Mouse (Mus musculus) gastrocnemius, postnatal 10 days (tissue): ENCODE data around the gene Mtx1. TPM values are rescaled to one million over a fixed set of nuclear protein-coding genes. Genes with fewer than 3 reads are reported as not detected.
"Not testable (repeated sequence)": the region's sequence is repeated elsewhere in the genome, so short reads cannot be mapped to it uniquely, and the experiment has no call there.

ENCODE experiments used
- DNase-seq: peaks from one replicate; pipeline ENCODE4 v3.0.0; 2021; ENCODE audit warnings: mixed read lengths
- total RNA-seq, 2 experiments: library from RNA; stranded (reverse); gene quantifications; 2 replicates each; pipeline ENCODE4 v1.2.3; 2021

The Mtx1 gene
- total RNA-seq, 2 experiments from 2014 or later = 55.2 to 57.3 TPM

DNA sequence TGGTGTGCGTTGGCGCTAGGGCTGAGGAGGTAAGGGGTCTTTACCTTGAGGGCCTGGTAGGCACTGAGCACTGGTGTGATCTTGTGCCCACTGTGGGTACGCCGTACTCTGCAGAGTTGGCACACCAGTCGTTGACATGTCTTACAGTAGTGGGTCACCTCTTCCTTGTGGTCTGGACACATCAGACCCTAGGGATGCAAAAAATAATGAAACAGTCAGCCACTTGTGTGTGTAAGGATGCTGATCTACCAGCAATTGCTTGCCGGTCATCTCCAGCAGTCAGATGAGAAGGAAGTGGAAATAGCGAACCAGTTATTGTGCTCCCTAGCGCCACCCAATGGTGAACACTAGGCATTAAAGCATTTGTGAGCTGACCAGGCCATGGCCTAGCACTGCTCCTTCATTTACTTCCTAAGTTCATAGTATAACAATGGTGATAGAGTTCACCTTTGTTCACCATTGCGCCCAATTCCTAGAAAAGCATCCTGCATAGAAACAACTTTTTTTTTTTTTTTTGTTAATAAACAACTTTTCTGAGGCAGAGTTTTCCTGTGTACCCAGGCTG, 15.5 kb upstream of the Mtx1 start:
- DNase-seq = peak; percentile 70

GRCm38 (mm10) chr3:89238494-89238893, 11.6 kb upstream of the Mtx1 start:
- no peak for DNase-seq

- DNase-seq = no peak
Observed at GRCm38 (mm10) chr3:89237682-89238081, 10.8 kb upstream of the Mtx1 start.

GRCm38 (mm10) chr3:89236516-89236915, 9.6 kb upstream of the Mtx1 start:
- no peak for DNase-seq

- DNase-seq = no peak
Observed at GRCm38 (mm10) chr3:89233562-89234110, 6.7 kb upstream of the Mtx1 start.

GRCm38 (mm10) chr3:89232614-89233013, 5.7 kb upstream of the Mtx1 start:
- DNase-seq = no peak

DNA sequence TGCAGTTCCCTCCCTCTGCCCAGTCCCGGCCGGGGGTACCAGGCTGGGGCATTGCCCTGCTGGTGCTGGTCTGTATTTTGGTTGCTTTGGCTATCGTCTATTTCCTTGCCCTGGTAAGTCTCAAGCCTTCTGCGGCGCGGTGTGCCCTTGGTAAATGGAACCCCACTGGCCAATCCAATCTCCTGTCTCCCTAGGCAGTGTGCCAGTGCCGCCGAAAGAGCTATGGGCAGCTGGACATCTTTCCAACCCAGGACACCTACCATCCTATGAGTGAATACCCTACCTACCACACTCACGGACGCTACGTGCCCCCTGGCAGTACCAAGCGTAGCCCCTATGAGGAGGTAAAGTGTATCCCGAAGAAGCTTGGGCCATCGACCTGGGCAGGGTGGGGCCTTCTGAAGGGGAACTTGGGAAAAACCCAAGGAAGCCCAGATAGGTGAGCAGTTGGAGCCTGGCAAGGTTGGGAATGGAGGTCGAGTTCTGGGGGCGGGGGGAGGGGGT, 4.9 kb upstream of the Mtx1 start:
- DNase-seq = no peak

DNA sequence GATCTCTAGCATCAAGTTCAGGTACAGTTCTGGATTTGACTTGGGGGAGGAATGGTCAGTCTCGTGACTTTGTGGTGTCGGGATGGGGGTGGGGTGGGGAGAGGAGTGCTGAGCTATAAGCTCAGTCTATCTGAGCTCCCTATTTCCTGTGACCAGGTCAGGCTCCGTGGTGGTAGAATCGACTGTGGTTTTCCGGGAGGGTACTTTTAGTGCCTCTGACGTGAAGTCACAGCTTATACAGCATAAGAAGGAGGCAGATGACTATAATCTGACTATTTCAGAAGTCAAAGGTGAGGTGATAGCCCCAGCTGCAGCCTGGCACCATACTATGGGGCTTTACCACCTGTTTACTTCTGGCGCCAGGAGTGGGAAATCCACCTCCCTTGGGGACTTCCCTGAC, 4.5 kb upstream of the Mtx1 start:
- no peak for DNase-seq

DNA sequence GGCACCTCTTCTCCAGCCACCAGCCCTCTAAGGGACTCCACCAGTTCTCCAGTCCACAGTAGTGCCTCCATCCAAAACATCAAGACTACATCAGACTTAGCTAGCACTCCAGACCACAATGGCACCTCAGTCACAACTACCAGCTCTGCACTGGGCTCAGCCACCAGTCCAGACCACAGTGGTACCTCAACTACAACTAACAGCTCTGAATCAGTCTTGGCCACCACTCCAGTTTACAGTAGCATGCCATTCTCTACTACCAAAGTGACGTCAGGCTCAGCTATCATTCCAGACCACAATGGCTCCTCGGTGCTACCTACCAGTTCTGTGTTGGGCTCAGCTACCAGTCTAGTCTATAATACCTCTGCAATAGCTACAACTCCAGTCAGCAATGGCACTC, 3.7 kb upstream of the Mtx1 start:
- no peak for DNase-seq

GRCm38 (mm10) chr3:89229276-89229675, 2.4 kb upstream of the Mtx1 start:
- no peak for DNase-seq

- DNase-seq = no peak
Observed at GRCm38 (mm10) chr3:89228836-89229235, 1.9 kb upstream of the Mtx1 start, which contains the start of gene Muc1. Muc1 (plus strand) TSS chr3:89229057.

- DNase-seq = peak; percentile 89
Observed at GRCm38 (mm10) chr3:89228180-89228549, 1.3 kb upstream of the Mtx1 start.

DNA sequence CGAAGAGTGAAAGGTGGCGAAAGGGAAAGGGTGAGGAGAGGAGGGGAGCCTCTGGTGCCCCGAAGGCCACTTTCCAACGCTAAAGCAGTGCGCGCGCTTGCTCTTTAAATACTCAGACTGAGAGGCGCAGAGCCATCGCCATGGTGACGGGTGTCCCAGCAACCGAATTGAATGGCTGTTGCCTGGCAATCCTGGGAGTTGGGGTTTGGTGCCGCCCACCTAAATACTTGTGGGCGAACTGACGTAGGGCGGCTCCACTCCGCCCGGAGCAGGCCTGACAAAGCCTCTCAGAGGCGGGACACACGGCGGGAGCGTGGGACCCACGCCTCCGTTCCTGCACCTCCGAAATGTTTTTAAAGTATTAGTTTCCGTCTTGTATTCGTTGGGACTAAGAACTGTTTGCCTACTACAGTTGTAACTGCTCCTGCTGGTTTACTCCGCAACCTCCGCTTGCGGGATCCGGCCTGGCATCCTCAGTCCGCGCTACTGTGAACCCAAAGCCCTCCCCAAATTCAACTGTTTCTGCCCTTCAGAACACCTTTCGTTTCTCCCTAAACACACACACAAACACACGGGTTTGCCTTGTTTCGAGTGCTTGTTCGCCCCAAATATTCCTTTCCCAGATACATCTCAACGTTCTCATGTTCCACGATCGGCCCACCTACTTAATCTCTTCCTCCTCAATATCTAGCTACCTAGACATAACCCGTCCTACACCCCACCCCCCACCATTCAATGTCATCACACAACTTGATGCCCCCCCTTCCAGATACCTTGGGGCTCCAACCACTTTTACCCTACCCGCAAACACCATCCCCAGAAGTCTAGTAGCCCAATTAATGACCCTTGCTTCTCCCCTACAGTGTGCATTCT, 655 bp upstream of the Mtx1 start:
- DNase-seq = peak; percentile 64

DNA sequence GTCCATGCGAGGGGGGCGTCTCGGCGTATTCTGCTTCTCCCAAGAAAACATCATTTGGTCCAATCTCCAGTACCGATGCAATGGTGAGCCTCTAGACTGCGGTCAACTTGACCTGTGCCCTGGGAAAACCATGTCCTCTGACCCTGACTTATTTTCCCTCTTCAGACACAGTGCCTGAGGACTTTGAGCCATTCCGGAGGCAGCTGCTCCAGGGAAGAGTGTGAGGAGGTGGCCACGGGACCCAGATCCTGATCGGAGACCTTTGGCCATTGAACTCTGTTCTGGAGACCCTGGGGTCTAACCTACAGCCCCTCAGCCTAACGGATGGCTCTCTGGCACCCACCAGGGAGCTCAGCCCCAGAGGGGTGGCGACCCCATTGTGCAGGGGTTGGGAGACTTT, 527 bp downstream of the Mtx1 start:
- no peak for DNase-seq

DNA sequence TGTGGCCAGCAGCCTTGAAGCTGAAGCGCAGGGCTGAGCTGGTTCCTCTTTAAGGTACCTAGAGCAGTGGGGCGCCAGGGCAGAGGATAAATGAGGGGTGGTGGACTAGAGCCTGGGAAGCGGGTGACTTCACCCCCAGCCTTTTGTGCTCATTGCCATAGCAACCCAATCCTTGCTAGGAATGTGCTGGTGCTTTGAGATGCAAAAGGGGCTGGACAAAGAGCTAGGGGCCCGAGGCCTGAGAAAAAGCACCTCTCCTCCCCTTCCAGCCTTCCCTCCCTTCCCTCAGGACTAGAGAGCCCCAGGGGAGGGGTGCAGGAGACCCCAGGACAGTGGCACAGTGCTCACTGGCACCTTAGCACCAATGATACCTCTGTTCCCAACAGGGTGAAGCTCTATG, 970 bp downstream of the Mtx1 start:
- no peak for DNase-seq

DNA sequence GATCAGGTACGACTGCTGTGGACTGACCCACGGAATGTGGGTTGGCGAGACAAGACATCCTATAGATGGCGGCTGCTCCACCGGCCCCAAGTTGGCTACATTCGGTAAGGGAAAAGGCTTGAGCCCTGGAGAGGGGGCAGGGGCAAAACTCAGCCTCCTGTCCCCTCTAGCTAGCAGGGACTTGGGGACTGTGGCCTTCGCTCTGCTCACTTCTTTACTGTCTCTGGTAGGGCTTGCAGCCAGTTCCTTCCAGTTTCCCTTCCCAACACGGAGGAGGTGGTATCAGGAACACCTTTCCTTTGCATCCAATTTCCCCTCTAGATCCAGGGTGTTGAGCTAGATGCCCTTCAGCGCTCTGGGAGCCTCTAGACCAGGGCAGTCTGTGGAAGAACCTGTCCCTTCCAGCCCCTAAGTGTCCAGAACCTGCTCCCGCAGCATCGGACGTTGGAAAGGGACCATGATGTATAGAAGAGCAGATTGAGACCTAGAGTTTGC, 1.5 kb downstream of the Mtx1 start:
- DNase-seq = no peak

DNA sequence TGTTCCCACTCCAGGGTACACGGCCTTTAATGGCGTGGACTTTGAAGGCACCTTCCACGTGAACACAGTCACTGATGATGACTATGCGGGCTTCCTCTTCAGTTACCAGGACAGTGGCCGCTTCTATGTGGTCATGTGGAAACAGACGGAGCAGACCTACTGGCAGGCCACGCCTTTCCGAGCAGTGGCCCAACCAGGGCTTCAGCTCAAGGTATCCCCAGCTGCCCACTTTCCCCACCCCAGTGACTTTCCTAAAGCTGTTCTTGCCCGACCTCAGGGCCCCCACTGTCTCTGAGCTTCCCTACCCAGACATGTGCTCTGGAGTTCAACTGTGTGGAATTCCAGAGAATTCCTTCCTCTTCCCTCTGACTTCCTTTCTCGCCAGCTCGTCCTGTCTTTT, 2.1 kb downstream of the Mtx1 start:
- no peak for DNase-seq

GRCm38 (mm10) chr3:89221167-89221566, 5.7 kb downstream of the Mtx1 start:
- no peak for DNase-seq

DNA sequence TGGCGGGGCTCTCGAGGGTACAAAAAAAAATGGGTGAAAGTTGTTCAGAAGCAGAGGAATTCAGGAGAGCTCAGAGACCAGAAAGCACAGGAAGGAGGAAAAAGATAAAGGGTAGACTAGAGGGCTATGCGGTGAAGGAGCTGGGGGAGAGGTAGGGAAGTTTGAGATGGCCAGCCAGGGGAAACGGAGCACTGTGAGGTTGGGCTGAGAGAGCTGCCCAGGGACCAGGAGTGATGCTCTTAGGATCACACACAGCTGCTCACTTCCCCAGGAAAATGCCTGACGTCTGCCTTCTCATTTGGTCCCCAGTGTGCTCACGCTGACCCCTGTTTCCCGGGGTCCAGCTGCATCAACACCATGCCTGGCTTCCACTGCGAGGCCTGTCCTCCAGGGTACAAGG, 7.3 kb downstream of the Mtx1 start:
- no peak for DNase-seq

GRCm38 (mm10) chr3:89218271-89218670, 8.6 kb downstream of the Mtx1 start:
- no peak for DNase-seq

- DNase-seq = not testable (repeated sequence)
Observed at GRCm38 (mm10) chr3:89216407-89216806, 10.5 kb downstream of the Mtx1 start.

- peak; percentile 80 for DNase-seq
Observed at GRCm38 (mm10) chr3:89215853-89216252, 11.0 kb downstream of the Mtx1 start.

DNA sequence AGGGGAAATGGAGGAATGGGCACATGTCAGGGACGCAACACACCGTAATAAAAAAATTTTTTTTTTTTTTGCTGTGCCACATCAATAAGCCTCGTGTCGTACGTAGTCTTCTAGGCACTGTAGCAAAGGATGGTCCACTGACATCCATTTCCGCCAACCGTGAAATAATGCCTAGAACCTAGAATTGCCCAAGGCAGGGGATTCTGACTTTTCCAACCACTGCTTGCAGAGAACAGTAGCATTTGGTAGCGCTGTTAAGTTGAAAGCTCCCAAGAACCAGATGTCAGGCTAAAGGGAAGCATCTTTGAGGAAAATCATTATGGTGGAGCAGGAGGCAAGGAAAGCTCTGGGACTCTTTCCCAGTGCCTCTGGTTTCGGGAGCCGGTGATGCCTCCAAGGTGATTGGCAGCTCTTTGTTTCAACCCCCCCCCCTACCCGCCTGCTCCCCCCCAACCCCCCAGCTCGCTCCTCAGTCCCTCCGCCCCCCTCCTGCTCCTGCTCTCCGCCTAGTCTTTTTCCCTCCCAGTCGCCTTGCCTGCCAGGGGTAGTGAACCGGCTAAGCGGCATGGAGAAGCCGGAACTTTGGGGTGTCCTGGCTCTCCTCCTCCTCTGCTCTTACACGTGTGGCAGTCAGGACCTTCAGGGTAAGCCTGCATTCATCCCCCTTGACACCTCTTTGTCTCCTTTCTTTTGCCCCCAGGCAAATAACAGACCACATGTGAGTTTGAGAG, 12.0 kb downstream of the Mtx1 start, which contains the start of gene Thbs3:
TSS of gene Thbs3 (plus strand) at position 500 of the 731 bp plus-strand sequence.
- no peak for DNase-seq
